Mouse (Mus musculus) brain, embryonic 14.5 days (tissue): ENCODE measurements at regions not wholly inside any gene's neighbourhood (a gene's known extent, or its start where the extent isn't known, plus 50 kb on each side); places are given as distances from the start of the nearest gene placed in this dataset.

Source experiments
- CTCF ChIP-seq: fragments of 200-500 bp; IDR thresholded peaks from 2 replicates; pipeline ENCODE4 v1.5.1; 2012; ENCODE audit warnings: inconsistent platforms, mild to moderate bottlenecking, moderate library complexity, borderline replicate concordance; ENCODE audit not compliant: insufficient read depth, insufficient read length; ENCODE audit errors: extremely low read depth
- POLR2A ChIP-seq: fragments of 200-500 bp; IDR thresholded peaks from 2 replicates; pipeline ENCODE4 v1.6.1; 2012; ENCODE audit warnings: mild to moderate bottlenecking, inconsistent platforms, borderline replicate concordance; ENCODE audit not compliant: poor library complexity, insufficient read depth, insufficient read length, severe bottlenecking; ENCODE audit errors: extremely low read depth

DNA sequence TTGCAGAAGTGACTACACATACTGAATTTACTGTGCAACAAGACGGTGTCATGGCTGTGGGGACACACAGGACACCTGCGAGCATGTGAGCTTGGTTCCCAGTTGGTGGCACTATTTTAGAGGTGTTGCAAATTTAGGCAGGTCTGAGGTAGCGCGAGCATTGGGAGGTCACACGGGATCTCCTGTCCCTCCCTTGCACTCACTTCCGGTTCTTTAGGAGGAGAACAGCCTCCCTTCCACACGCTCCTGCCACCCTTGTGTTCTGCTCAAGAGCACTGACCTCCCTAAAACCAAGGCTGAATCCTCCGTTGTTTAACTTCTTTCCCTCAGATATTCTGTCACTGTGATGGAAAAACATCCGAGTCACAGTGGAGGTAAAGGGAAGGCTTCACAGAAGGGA, 227.3 kb upstream of the Bmper start:
- TF ChIP-seq POLR2A (no peak), CTCF (no peak)
